Mouse (Mus musculus) limb, embryonic 15.5 days (tissue): Measurements from ENCODE around the gene Sumo2. TPM values are rescaled to one million over a fixed set of nuclear protein-coding genes. Genes with fewer than 3 reads are reported as not detected.
"Not testable (repeated sequence)": the region's sequence is repeated elsewhere in the genome, so short reads cannot be mapped to it uniquely, and the experiment has no call there.

Experiments used
- ATAC-seq: fragments of 200-750 bp; cut with Nextera tagmentation; 2 replicates; pipeline ENCODE4 v1.8.0; 2017; ENCODE audit warnings: low read depth, moderate TSS enrichment; ENCODE audit not compliant: insufficient number of reproducible peaks, low FRiP score, low TSS enrichment
- H3K27ac ChIP-seq: fragments of 300-500 bp; sonication (generic); 2 replicates; pipeline ENCODE4 v1.5.1; 2015; ENCODE audit warnings: moderate library complexity, mild to moderate bottlenecking, inconsistent platforms
- H3K27me3 ChIP-seq: fragments of 300-500 bp; sonication (generic); 2 replicates; pipeline ENCODE4 v1.6.1; 2015; ENCODE audit warnings: inconsistent platforms
- H3K36me3 ChIP-seq: fragments of 300-500 bp; sonication (generic); 2 replicates; pipeline ENCODE4 v1.6.1; 2015; ENCODE audit warnings: inconsistent platforms
- H3K4me1 ChIP-seq: fragments of 300-500 bp; sonication (generic); 2 replicates; pipeline ENCODE4 v1.6.1; 2015; ENCODE audit warnings: inconsistent platforms
- H3K4me2 ChIP-seq: fragments of 300-500 bp; sonication (generic); 2 replicates; pipeline ENCODE4 v1.6.1; 2015; ENCODE audit warnings: mild to moderate bottlenecking, inconsistent platforms
- H3K4me3 ChIP-seq: fragments of 300-500 bp; sonication (generic); 2 replicates; pipeline ENCODE4 v1.5.1; 2015; ENCODE audit warnings: mild to moderate bottlenecking, inconsistent platforms
- H3K9ac ChIP-seq: fragments of 300-500 bp; sonication (generic); 2 replicates; pipeline ENCODE4 v1.6.1; 2015; ENCODE audit warnings: inconsistent platforms
- H3K9me3 ChIP-seq: fragments of 300-500 bp; sonication (generic); 2 replicates; pipeline ENCODE4 v1.6.1; 2016; ENCODE audit warnings: inconsistent platforms
- WGBS: fragments of 180-500 bp; shearing (Covaris S2); methylation state at CpG from one replicate; pipeline ENCODE4 v1.1.7; 2015; 5-methylcytosine and 5-hydroxymethylcytosine counted together
- polyA plus RNA-seq: library from polyadenylated mRNA; unstranded; fragments of >200 nt; fragmentation: Nextera tagmentation; extraction: Ambion mirVana; gene quantifications from 2 replicates; pipeline ENCODE4 v1.2.1, GENCODE M21; 2015

Gene Sumo2
- polyA plus RNA-seq, 1 experiment from 2014 or later: 837 TPM

DNA sequence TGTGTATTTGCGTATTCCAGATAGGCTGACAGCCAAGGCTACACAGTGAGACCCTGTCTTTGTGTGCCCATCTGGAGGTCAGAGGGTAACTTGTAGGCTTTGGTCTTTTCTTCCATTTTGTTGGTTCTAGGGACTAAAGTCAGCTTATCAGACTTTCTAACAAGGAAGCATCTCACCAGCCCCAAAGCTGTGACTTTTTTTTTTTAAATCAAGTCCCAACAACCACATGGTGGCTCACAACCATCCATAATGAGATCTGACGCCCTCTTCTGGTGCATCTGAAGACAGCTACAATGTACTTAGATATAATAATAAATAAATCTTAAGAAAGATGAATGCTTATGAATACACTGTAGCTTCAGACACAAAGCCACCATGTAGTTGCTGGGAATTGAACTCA lies 2.0 kb upstream of the Sumo2 start:
- Histone ChIP-seq H3K4me3 (no peak overlapping the region), H3K9ac (no peak overlapping the region), H3K4me2 (no peak overlapping the region), H3K27me3 (no peaks in the 10 kb centered on the region), H3K27ac (no peak overlapping the region), H3K9me3 (no peaks in the 10 kb centered on the region), H3K4me1 (peaks cover 12% of the 10 kb centered on the region), H3K36me3 (peaks cover 10% of the 10 kb centered on the region)
- no peak for ATAC-seq
- WGBS: 65% methylated on average over 2 of the region's 2 CpGs

- H3K9ac ChIP-seq: no peak overlapping the region
- WGBS: 87% methylated on average over 10 of the region's 10 CpGs
- ATAC-seq: no peak
Measured at GRCm38 (mm10) chr11:115536856-115537568, 936 bp upstream of the Sumo2 start.

DNA sequence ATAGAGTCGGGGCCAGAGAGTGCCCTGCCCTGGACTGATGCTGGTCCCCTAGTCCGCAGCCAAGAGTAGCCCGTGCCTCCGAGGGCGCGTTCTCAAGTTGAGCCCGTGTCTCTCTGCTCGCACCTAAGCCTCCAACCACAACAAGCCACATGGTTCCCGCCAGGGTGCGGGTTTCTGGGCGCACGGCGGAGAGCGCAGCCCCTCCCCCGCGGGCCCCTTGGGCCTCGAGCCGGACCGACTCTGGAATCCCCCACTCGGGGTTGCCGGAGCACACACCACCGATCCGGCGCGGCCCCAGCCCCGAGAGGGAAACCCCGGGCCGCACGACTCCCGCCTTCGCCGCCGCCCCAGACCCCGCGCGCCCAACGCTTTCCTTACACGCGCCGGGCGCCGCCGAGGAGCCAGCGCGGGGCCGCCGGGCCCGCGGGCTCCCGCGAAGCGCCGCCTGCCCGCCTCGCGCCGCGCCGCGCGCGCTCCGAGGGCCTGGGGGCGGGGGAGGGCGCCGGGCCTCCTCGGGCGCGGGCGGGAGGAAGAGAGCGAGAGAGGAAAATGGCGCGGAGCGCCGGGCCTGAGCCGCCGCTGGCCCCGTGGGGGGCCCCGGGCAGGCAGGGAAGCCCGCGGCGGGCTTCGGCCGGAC lies 557 bp downstream of the Sumo2 start:
- H3K4me3 ChIP-seq: peak overlapping the region; percentile 61
- ATAC-seq: peak; percentile 80
- peaks cover 30% of the 10 kb centered on the region for H3K36me3 ChIP-seq
- peaks cover 12% of the 10 kb centered on the region for H3K4me1 ChIP-seq
- no peaks in the 10 kb centered on the region for H3K9me3 ChIP-seq
- H3K4me2 ChIP-seq: peak overlapping the region; percentile 55
- no peaks in the 10 kb centered on the region for H3K27me3 ChIP-seq
- WGBS: under 1% methylated on average over 81 of the region's 84 CpGs
- H3K9ac ChIP-seq: peak overlapping the region; percentile 97
- peak overlapping the region; percentile 100 for H3K27ac ChIP-seq

More at GRCm38 (mm10) chr11:115536856-115537568, 936 bp upstream of the Sumo2 start:
- peaks cover 21% of the 10 kb centered on the region for H3K36me3 ChIP-seq
- no peaks in the 10 kb centered on the region for H3K27me3 ChIP-seq
- H3K4me1 ChIP-seq: peaks cover 12% of the 10 kb centered on the region
- H3K4me3 ChIP-seq: peak overlapping the region; percentile 61; the same call in 1 of the 2 replicates
- H3K27ac ChIP-seq: peak overlapping the region; percentile 100
- H3K9me3 ChIP-seq: no peaks in the 10 kb centered on the region
- H3K4me2 ChIP-seq: peak overlapping the region; percentile 55

- H3K9ac ChIP-seq: peak overlapping the region; percentile 97
- H3K4me3 ChIP-seq: peak overlapping the region; percentile 61
- H3K27me3 ChIP-seq: no peaks in the 10 kb centered on the region
- H3K27ac ChIP-seq: peak overlapping the region; percentile 100
- peaks cover 12% of the 10 kb centered on the region for H3K4me1 ChIP-seq
- H3K4me2 ChIP-seq: peak overlapping the region; percentile 55
- 4% methylated on average over 11 of the region's 11 CpGs for WGBS
- ATAC-seq: no peak
- no peaks in the 10 kb centered on the region for H3K9me3 ChIP-seq
- peaks cover 36% of the 10 kb centered on the region for H3K36me3 ChIP-seq
Measured at GRCm38 (mm10) chr11:115534759-115535371, 1.2 kb downstream of the Sumo2 start.

DNA sequence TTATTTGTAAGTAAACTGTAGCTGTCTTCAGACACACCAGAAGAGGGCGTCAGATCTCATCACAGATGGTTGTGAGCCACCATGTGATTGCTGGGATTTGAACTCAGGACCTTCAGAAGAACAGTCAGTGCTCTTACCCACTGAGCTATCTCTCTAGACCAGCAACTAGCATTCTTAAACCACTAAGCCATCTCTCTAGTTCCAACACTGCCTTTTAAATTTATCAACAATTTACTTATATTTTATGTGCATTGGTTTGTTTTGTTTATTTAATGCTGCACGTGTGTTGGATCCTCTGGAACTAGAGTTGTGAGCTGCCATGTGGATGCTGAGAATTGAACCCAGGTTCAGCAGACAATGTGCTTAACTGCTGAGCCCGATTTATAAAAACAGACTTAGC lies 9.6 kb downstream of the Sumo2 start:
- WGBS: 84% methylated on average over 3 of the region's 3 CpGs
- H3K9me3 ChIP-seq, H3K4me3 ChIP-seq, H3K4me1 ChIP-seq, H3K27me3 ChIP-seq, H3K9ac ChIP-seq, ATAC-seq, H3K27ac ChIP-seq, H3K4me2 ChIP-seq: not testable (repeated sequence)
- peaks cover 70% of the 10 kb centered on the region for H3K36me3 ChIP-seq

DNA sequence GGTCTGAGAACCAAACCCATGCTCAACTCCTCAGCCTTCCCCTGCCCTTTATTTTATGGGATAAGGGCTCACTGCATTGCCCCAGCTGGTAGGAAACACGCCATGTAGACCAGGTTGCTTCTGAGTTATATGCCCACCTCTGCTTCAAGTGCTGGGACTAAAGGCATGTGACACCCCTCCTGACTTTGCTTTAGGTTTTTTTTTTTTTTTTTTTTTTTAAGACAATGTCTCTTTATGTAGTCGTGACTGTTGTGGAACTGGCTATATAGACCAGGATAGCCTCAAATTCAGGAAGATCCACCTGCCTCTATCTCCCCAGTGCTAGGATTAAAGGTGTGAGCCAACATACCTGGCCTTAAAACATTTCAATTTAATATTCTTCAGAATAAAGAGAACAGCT lies 13.4 kb downstream of the Sumo2 start:
- H3K27ac ChIP-seq: no peak overlapping the region
- H3K36me3 ChIP-seq: peaks cover 51% of the 10 kb centered on the region
- H3K4me1 ChIP-seq: no peaks in the 10 kb centered on the region
- ATAC-seq: no peak
- H3K4me2 ChIP-seq: no peak overlapping the region
- H3K9ac ChIP-seq: no peak overlapping the region
- no peak overlapping the region for H3K4me3 ChIP-seq
- no peaks in the 10 kb centered on the region for H3K27me3 ChIP-seq
- no peaks in the 10 kb centered on the region for H3K9me3 ChIP-seq
- 69% methylated on average over 2 of the region's 2 CpGs for WGBS

- no peak overlapping the region for H3K4me2 ChIP-seq
- no peaks in the 10 kb centered on the region for H3K9me3 ChIP-seq
- no peak for ATAC-seq
- no peak overlapping the region for H3K27ac ChIP-seq
- H3K4me3 ChIP-seq: no peak overlapping the region
- no peak overlapping the region for H3K9ac ChIP-seq
- WGBS: 81% methylated on average over 2 of the region's 2 CpGs
- no peaks in the 10 kb centered on the region for H3K4me1 ChIP-seq
- H3K36me3 ChIP-seq: peaks cover 46% of the 10 kb centered on the region
- no peaks in the 10 kb centered on the region for H3K27me3 ChIP-seq
Measured at GRCm38 (mm10) chr11:115522238-115522637, 13.8 kb downstream of the Sumo2 start.

DNA sequence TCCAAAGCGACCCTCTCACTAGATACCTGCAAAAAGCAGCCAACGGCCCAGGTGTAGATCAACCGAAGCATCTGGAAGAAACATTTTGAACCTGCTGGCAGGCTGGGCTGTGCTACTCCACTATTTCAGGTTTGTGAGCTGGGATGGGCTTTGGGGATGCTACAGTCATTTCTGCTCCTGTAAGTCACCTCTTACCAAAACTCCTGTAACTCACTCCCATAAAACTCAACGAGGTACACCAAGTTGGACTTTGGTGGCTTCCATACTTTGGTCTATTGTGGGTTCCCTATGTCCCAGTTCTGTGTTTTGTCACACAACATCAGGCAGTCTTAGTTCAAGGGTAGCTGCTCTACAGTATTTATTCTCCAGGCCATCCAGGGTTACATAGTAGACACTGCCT lies 15.0 kb downstream of the Sumo2 start:
- 78% methylated on average over 4 of the region's 4 CpGs for WGBS
- H3K36me3 ChIP-seq: peaks cover 37% of the 10 kb centered on the region
- ATAC-seq: no peak

DNA sequence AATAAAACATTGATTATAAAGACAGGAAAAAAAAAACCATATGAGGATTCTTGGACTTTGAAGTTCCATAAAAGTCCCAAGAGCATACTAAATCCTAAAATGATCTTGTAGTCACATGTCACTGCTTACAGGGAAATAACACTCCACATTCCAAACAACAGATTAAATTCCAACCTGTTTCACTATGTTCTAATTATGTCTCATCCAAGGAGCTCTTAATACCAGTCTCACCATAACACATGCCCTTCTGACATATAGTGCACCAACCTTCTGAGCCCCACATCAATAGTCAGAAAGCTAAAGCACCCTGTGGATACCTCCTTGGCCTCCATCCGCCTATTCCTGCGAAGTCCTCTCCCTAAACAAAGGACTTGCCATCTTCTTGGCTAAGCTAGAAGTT lies 15.9 kb downstream of the Sumo2 start:
- no peak for ATAC-seq
- no peak overlapping the region for H3K27ac ChIP-seq
- no peaks in the 10 kb centered on the region for H3K4me1 ChIP-seq
- no peak overlapping the region for H3K4me2 ChIP-seq
- H3K9me3 ChIP-seq: no peaks in the 10 kb centered on the region
- WGBS: 91% methylated on average over 2 of the region's 2 CpGs
- peaks cover 28% of the 10 kb centered on the region for H3K36me3 ChIP-seq
- H3K4me3 ChIP-seq: no peak overlapping the region
- H3K9ac ChIP-seq: no peak overlapping the region
- no peaks in the 10 kb centered on the region for H3K27me3 ChIP-seq

More for the DNA sequence above, 15.0 kb downstream of the Sumo2 start:
- no peak overlapping the region for H3K4me2 ChIP-seq
- H3K4me3 ChIP-seq: no peak overlapping the region
- H3K4me1 ChIP-seq: no peaks in the 10 kb centered on the region
- no peak overlapping the region for H3K9ac ChIP-seq
- H3K27ac ChIP-seq: no peak overlapping the region
- no peaks in the 10 kb centered on the region for H3K9me3 ChIP-seq
- no peaks in the 10 kb centered on the region for H3K27me3 ChIP-seq

DNA sequence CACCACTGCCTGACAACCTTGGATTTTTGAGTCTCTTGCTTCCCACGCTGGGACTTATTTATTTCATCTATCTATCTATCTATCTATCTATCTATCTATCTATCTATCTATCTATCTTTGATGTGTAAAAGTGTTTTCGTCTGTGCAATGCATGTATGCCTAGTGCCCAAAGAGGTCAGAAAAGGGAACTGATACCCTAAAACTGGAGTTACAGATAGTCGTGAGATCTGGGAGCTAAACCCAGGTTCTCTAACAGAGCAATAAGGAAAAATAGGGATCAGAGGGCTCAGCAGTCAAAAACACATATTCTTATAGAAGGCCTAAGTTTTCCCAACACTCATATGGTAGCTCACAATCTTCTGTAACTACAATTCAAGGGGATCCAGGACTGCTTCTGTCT lies 16.5 kb downstream of the Sumo2 start:
- Histone ChIP-seq H3K4me2 (no peak overlapping the region), H3K9ac (no peak overlapping the region), H3K4me3 (no peak overlapping the region), H3K27me3 (no peaks in the 10 kb centered on the region), H3K4me1 (no peaks in the 10 kb centered on the region), H3K9me3 (no peaks in the 10 kb centered on the region), H3K27ac (no peak overlapping the region), H3K36me3 (peaks cover 22% of the 10 kb centered on the region)
- 87% methylated on average over 3 of the region's 3 CpGs for WGBS
- ATAC-seq: no peak

GRCm38 (mm10) chr11:115518693-115519092 lies 17.4 kb downstream of the Sumo2 start:
- no peak for ATAC-seq

GRCm38 (mm10) chr11:115516942-115517341 lies 19.1 kb downstream of the Sumo2 start:
- no peak overlapping the region for H3K4me2 ChIP-seq
- WGBS: 70% methylated on average over 5 of the region's 5 CpGs
- peaks cover 13% of the 10 kb centered on the region for H3K4me1 ChIP-seq
- no peak overlapping the region for H3K4me3 ChIP-seq
- peaks cover 3% of the 10 kb centered on the region; the same call in 1 of the 2 replicates for H3K36me3 ChIP-seq
- no peaks in the 10 kb centered on the region for H3K9me3 ChIP-seq
- ATAC-seq: no peak
- H3K27ac ChIP-seq: no peak overlapping the region
- H3K27me3 ChIP-seq: no peaks in the 10 kb centered on the region
- H3K9ac ChIP-seq: no peak overlapping the region

More at GRCm38 (mm10) chr11:115518693-115519092, 17.4 kb downstream of the Sumo2 start:
- WGBS: 43% methylated on average over 9 of the region's 9 CpGs
- Histone ChIP-seq H3K27ac (no peak overlapping the region), H3K9ac (no peak overlapping the region), H3K27me3 (no peaks in the 10 kb centered on the region), H3K4me3 (no peak overlapping the region), H3K36me3 (peaks cover 13% of the 10 kb centered on the region), H3K4me2 (no peak overlapping the region), H3K4me1 (no peaks in the 10 kb centered on the region), H3K9me3 (no peaks in the 10 kb centered on the region)
